Mouse (Mus musculus) induced T-regulatory cell, adult 2 months (primary cell): Measurements from ENCODE around the gene Crisp2.

Experiments used
- DNase-seq: peaks from one replicate; pipeline ENCODE4 v3.0.0-alpha.2; 2012; ENCODE audit warnings: low read depth

The Crisp2 gene

DNA sequence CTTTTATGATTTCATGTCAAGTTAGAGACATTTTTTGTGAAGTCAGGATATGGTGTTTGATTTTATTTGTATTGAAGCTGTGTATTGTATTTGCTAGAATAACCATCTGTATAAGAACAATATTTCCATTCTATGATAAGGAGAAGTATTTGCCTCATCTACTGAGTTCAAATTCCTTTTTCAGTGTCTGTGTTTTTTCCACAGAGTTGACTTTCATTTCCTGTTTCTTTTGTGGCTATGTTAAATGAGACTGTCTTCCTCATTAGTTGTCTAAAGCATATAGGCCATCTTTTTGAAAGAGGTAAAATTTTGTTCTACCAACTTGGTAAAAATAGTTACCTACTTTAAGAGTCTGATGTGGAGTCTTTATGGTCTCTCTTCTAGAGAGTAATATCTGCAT, 90.5 kb downstream of the Crisp2 start:
- DNase-seq, result no peak
